Mouse (Mus musculus) limb, embryonic 11.5 days (tissue): ENCODE results near the gene Glipr1l3. TPM values are rescaled to one million over a fixed set of nuclear protein-coding genes. Genes with fewer than 3 reads are reported as not detected.
"Not testable (repeated sequence)": the region's sequence is repeated elsewhere in the genome, so short reads cannot be mapped to it uniquely, and the experiment has no call there.

ENCODE experiments used
- ATAC-seq: fragments of 200-750 bp; cut with Nextera tagmentation; 2 replicates; pipeline ENCODE4 v1.8.0; 2017; ENCODE audit warnings: low read depth; ENCODE audit not compliant: insufficient number of reproducible peaks, low FRiP score, low TSS enrichment
- DNase-seq: peaks from one replicate; pipeline ENCODE4 v3.0.0-alpha.2; 2015; ENCODE audit warnings: low spot score
- H3K27ac ChIP-seq: fragments of 300-500 bp; sonication (generic); replicated peaks from 2 replicates; pipeline ENCODE4 v1.5.1; 2014; ENCODE audit warnings: low read depth, mild to moderate bottlenecking, low read length
- H3K27me3 ChIP-seq: fragments of 300-500 bp; sonication (generic); 2 replicates; pipeline ENCODE4 v1.6.1; 2014; ENCODE audit warnings: mild to moderate bottlenecking, low read length, mixed read lengths; ENCODE audit not compliant: control insufficient read depth, insufficient read depth
- H3K36me3 ChIP-seq: fragments of 300-500 bp; sonication (generic); 2 replicates; pipeline ENCODE4 v1.6.1; 2014; ENCODE audit warnings: mild to moderate bottlenecking, low read length, moderate library complexity, mixed read lengths; ENCODE audit not compliant: control insufficient read depth, insufficient read depth
- H3K4me1 ChIP-seq: fragments of 300-500 bp; sonication (generic); 2 replicates; pipeline ENCODE4 v1.6.1; 2014; ENCODE audit warnings: low read length, mixed read lengths; ENCODE audit not compliant: control insufficient read depth, insufficient read depth
- H3K4me2 ChIP-seq: fragments of 300-500 bp; sonication (generic); 2 replicates; pipeline ENCODE4 v1.6.1; 2014; ENCODE audit warnings: low read depth, mild to moderate bottlenecking, moderate library complexity; ENCODE audit not compliant: severe bottlenecking
- H3K4me3 ChIP-seq: fragments of 300-500 bp; sonication (generic); 2 replicates; pipeline ENCODE4 v1.5.1; 2014; ENCODE audit warnings: low read depth, low read length
- H3K9ac ChIP-seq: fragments of 300-500 bp; sonication (generic); 2 replicates; pipeline ENCODE4 v1.6.1; 2014; ENCODE audit warnings: mild to moderate bottlenecking, low read length
- H3K9me3 ChIP-seq: fragments of 300-500 bp; sonication (generic); 2 replicates; pipeline ENCODE4 v1.6.1; 2016; ENCODE audit warnings: low read length; ENCODE audit not compliant: control insufficient read depth
- WGBS: fragments of 180-500 bp; shearing (Covaris S2); extraction: QIAGEN DNeasy Blood & Tissue Kit; methylation state at CpG from one replicate; pipeline ENCODE4 v1.1.7; 2014; 5-methylcytosine and 5-hydroxymethylcytosine counted together
- polyA plus RNA-seq: library from polyadenylated mRNA; unstranded; fragments of >200 nt; fragmentation: Nextera tagmentation; extraction: Ambion mirVana; gene quantifications from 2 replicates; pipeline ENCODE4 v1.2.1, GENCODE M21; 2014

Gene Glipr1l3
- polyA plus RNA-seq: not detected in 2 replicates

DNA sequence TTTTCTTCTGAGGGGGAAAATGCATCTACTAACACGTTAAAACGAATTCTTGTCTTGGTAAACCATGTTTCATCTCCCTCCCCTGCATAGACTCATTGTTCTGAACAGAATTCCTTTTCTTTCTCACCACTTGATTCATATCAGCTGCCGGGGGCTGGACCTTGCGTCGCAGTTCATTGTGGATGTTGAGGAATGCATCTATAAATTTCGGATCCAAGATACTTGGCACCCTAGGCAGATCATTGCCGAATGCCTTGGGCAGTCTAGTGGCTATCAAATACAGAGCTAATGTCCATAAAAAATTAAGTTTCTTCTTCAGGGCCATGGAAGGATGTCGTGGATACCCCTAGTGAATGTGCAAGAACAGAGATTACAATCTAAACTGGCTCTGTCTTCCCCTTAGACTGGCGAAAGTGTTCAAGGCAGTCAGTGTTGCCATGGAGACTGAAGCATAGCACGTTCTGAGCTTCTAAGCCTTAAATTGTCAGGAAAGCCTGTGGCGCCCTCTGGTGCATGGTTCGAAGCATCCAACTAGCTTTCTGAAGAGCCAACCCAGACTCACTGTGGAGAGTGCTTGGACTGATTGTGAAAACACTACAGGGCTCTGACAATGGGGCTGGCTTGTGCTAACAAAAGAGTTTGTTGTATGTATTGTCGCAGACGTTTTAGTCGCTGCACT is at the start of gene Glipr1l3:
Gene Glipr1l3 (minus strand): TSS at position 446 of the 679 bp plus-strand sequence.
- not testable (repeated sequence) for H3K9ac ChIP-seq, H3K4me1 ChIP-seq, H3K27me3 ChIP-seq, H3K4me3 ChIP-seq, H3K4me2 ChIP-seq, H3K9me3 ChIP-seq, H3K36me3 ChIP-seq, H3K27ac ChIP-seq
- 25% methylated on average over 15 of the region's 15 CpGs for WGBS
- DNase-seq: peak; percentile 86
- ATAC-seq: peak; percentile 75; the same call in 1 of the 2 replicates

GRCm38 (mm10) chr10:112203463-112203862 is 43.3 kb upstream of the Glipr1l3 start:
- H3K27ac ChIP-seq: no peak overlapping the region
- no peaks in the 10 kb centered on the region for H3K4me1 ChIP-seq
- no peak overlapping the region for H3K4me3 ChIP-seq
- ATAC-seq (no peak), DNase-seq (peak; percentile 31)
- no peak overlapping the region for H3K4me2 ChIP-seq
- no peak overlapping the region for H3K9ac ChIP-seq
- no peaks in the 10 kb centered on the region for H3K36me3 ChIP-seq
- no peaks in the 10 kb centered on the region for H3K27me3 ChIP-seq
- 73% methylated on average over 2 of the region's 2 CpGs for WGBS
- H3K9me3 ChIP-seq: no peaks in the 10 kb centered on the region

DNA sequence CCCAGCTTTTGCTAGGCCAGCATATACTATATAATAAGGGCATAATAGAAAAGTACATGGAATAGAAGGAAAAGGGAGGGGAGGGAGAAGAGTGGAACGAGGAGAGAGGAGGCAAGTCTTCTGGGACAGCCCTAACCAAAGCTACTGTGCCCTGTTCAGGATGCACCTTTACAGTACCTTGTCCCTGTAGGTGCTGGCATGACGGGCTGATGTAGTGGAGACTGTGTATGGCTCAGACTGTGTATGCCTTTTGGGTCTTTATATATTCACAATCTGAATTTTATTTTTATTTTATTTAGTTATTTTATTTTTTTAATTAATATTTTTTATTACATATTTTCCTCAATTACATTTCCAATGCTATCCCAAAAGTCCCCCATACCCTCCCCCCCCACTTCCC is 33.8 kb upstream of the Glipr1l3 start:
- H3K27ac ChIP-seq, H3K4me2 ChIP-seq, H3K9me3 ChIP-seq, ATAC-seq, H3K9ac ChIP-seq, H3K4me3 ChIP-seq, H3K4me1 ChIP-seq, DNase-seq, H3K27me3 ChIP-seq, H3K36me3 ChIP-seq: not testable (repeated sequence)
- WGBS: 89% methylated on average over 2 of the region's 2 CpGs

- not testable (repeated sequence) for ATAC-seq
- 22% methylated on average over 13 of the region's 13 CpGs for WGBS
- DNase-seq: peak; percentile 19
These were observed 16.9 kb upstream of the Glipr1l3 start for GRCm38 (mm10) chr10:112177027-112177426.

DNA sequence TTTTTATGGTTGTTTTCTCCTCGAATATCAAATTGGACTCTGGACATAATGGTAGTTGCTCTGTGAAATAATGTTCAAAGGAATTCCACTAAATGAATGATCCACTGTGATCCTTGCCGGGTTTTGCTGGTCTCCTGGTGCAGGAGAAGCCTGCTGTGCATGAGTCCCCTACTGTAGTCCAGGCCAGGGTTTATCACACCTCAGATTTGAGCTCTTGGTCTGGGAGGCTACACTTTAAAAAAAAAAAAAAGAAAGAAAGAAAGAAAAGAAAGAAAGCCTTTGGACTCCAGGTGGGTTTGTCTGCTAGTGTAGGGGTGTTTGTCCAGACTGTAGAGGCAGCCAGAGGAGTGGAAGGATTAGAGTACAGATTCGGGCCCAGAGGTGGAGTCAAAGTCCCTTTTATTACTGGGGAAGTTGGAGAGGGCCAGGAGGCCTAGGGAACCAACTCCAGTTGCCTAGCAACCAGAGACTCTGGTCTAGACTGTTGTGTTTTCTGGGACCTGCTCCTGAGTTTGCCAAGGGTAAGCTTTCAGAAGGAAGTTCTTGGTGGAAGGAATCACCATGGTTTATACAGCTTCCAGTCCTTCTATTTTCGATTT is 3.1 kb upstream of the Glipr1l3 start, which contains the start of gene Caps2:
Gene Caps2 (plus strand): TSS at position 454 of the 599 bp plus-strand sequence.
- no peaks in the 10 kb centered on the region for H3K36me3 ChIP-seq
- WGBS: 31% methylated on average over 4 of the region's 4 CpGs
- H3K9me3 ChIP-seq: no peaks in the 10 kb centered on the region
- H3K27ac ChIP-seq: 0 out of 2 replicates have a peak within 1 kb of the TSS, but pooled peaks have one; percentile 51
- H3K4me2 ChIP-seq: peak within 1 kb of the TSS; percentile 30; the same call in 1 of the 2 replicates
- H3K4me3 ChIP-seq: peak within 1 kb of the TSS; percentile 12; the same call in 1 of the 2 replicates
- peak within 1 kb of the TSS; percentile 27; the same call in 1 of the 2 replicates for H3K9ac ChIP-seq
- no peaks in the 10 kb centered on the region for H3K27me3 ChIP-seq
- no peaks in the 10 kb centered on the region for H3K4me1 ChIP-seq
- DNase-seq (peak; percentile 66), ATAC-seq (peak; percentile 83)

More at GRCm38 (mm10) chr10:112177027-112177426, 16.9 kb upstream of the Glipr1l3 start:
- not testable (repeated sequence) for H3K4me2 ChIP-seq, H3K36me3 ChIP-seq, H3K9me3 ChIP-seq, H3K4me3 ChIP-seq, H3K4me1 ChIP-seq, H3K27ac ChIP-seq, H3K9ac ChIP-seq, H3K27me3 ChIP-seq

GRCm38 (mm10) chr10:112139834-112140233 is 20.3 kb downstream of the Glipr1l3 start:
- Histone ChIP-seq H3K4me3 (no peak overlapping the region), H3K27ac (no peak overlapping the region), H3K4me2 (no peak overlapping the region), H3K27me3 (no peaks in the 10 kb centered on the region), H3K9ac (no peak overlapping the region), H3K4me1 (no peaks in the 10 kb centered on the region), H3K36me3 (no peaks in the 10 kb centered on the region), H3K9me3 (no peaks in the 10 kb centered on the region)
- no peak for DNase-seq
- 73% methylated on average over 2 of the region's 2 CpGs for WGBS
- ATAC-seq: no peak

DNA sequence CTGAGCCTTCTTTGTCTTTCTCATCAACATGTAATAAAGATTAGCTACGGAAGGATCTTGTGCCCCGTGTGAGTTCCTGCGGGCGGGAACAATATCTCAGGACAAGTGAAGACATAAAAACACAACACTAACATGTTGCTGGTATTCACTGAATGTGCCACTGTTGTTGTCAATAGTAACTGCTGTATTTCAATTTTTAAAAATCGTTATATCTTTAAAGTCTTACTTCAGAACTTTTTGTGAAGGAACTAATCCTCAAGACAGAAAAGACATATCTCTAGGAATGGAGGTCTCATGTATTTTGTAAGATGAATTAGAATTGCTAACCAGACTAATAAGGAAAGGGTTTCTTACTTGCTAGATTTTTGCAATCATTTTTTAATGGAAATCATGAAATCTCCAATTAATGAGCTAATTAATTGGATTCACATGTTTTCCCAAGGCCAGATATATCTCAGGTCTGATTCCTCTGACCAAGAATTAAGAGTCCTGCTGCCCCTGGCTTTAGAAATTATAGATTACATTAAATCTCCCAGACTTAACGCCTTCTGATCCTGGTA is 21.2 kb downstream of the Glipr1l3 start:
- ATAC-seq: no peak
- H3K27ac ChIP-seq: no peak overlapping the region
- no peaks in the 10 kb centered on the region for H3K36me3 ChIP-seq
- H3K9me3 ChIP-seq: no peaks in the 10 kb centered on the region
- DNase-seq: no peak
- 50% methylated on average over 6 of the region's 6 CpGs for WGBS
- no peaks in the 10 kb centered on the region for H3K4me1 ChIP-seq
- peak overlapping the region; percentile 31; the same call in 1 of the 2 replicates for H3K4me2 ChIP-seq
- H3K9ac ChIP-seq: no peak overlapping the region
- 0 out of 2 replicates have a peak overlapping the region, but pooled peaks have one; percentile 6 for H3K4me3 ChIP-seq
- H3K27me3 ChIP-seq: no peaks in the 10 kb centered on the region

GRCm38 (mm10) chr10:112138050-112138870 is 21.9 kb downstream of the Glipr1l3 start:
- WGBS: 18% methylated on average over 9 of the region's 9 CpGs
- Histone ChIP-seq H3K9ac (no peak overlapping the region), H3K9me3 (no peaks in the 10 kb centered on the region), H3K36me3 (no peaks in the 10 kb centered on the region), H3K27ac (no peak overlapping the region), H3K4me3 (0 out of 2 replicates have a peak overlapping the region, but pooled peaks have one; percentile 6), H3K4me1 (no peaks in the 10 kb centered on the region), H3K4me2 (peak overlapping the region; percentile 31; the same call in 1 of the 2 replicates), H3K27me3 (no peaks in the 10 kb centered on the region)
- DNase-seq: peak; percentile 71
- ATAC-seq: peak; percentile 68; the same call in 1 of the 2 replicates
